Mouse (Mus musculus) T-helper 2 cell (primary cell): ENCODE measurements around the gene Rrp36.

ENCODE experiments used
- in situ Hi-C: fragments of 300-600 bp; cut with MboI, MseI; formaldehyde crosslinking; loops from one replicate; pipeline ENCODE4 v1.15.1; 2025; ENCODE audit warnings: high pct_unique_total_duplicates

Gene Rrp36

DNA sequence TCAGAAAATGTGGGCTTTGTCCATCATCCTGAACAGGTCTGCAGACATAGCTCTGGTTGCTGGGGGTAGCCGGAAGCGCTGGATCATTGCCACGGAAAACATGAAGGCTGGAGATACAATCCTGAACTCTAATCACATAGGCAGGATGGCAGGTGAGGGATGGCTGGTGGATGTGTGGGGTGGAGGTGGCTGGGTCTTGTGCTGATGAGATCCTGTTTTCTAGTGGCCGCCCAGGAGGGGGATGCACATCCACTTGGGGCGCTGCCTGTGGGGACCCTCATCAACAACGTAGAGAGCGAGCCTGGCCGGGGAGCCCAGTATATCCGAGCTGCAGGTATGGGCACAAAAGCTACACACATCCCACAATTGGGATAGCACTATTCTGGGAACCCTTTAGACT, 25.7 kb downstream of the Rrp36 start:
- in situ Hi-C loops: loop anchor here (10.0 kb wide), 1 partner anchor 66 kb away; the partner anchor contains the start of gene Pex6

GRCm38 (mm10) chr17:46647279-46647678, 26.9 kb downstream of the Rrp36 start:
- in situ Hi-C loops: loop anchor here (10.0 kb wide), 1 partner anchor 68 kb away; the partner anchor contains the start of gene Pex6

- in situ Hi-C loops: loop anchor here (10.0 kb wide), 1 partner anchor 69 kb away; the partner anchor contains the start of gene Pex6
Observed at GRCm38 (mm10) chr17:46646322-46646662, 27.9 kb downstream of the Rrp36 start.

- in situ Hi-C loops: loop anchor here (10.0 kb wide), 1 partner anchor 69 kb away; the partner anchor contains the start of gene Pex6
Observed at GRCm38 (mm10) chr17:46645561-46646321, 28.4 kb downstream of the Rrp36 start, which contains the start of the genes Klc4 and Mrpl2. TSS of gene Klc4 (minus strand) at chr17:46646022. TSS of gene Mrpl2 (plus strand) at chr17:46646229.

GRCm38 (mm10) chr17:46644916-46645475, 29.2 kb downstream of the Rrp36 start:
- in situ Hi-C loops: loop anchor here (10.0 kb wide), 1 partner anchor 70 kb away; the partner anchor contains the start of gene Pex6

DNA sequence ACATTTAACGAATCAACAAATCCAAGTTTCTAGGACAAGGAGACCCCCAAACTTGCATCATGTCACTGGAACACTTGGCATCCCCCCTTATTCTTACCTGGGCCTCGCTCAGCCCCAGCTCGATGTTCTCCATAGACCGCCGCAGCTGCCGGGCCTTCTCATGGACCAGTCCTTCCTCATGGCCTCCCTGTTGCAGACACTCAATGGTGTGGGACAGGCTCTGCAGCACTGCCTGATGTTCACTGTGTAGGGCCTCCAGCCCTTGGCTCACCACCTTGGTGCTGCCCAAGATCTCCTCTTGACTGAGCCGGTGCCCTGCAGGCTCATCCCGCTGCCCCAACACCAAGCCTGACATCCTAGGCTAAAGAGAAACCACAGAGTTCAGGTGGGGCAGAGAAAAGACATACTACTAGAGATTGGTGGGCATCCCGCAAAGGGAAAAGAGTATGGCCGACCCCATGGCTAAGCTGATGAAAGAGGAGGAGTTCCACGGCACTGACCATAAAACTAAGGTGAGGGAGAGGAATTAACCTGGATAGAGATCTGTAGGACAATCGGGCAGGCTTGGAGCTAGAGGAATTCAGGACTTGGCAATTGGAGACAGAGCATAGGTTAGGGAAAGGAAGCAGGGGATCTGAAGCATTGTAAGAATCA, 29.9 kb downstream of the Rrp36 start:
- in situ Hi-C loops: loop anchor here (10.0 kb wide), 1 partner anchor 71 kb away; the partner anchor contains the start of gene Pex6

GRCm38 (mm10) chr17:46642060-46642459, 32.1 kb downstream of the Rrp36 start:
- in situ Hi-C loops: loop anchor here (10.0 kb wide), 1 partner anchor 73 kb away; the partner anchor contains the start of gene Pex6

DNA sequence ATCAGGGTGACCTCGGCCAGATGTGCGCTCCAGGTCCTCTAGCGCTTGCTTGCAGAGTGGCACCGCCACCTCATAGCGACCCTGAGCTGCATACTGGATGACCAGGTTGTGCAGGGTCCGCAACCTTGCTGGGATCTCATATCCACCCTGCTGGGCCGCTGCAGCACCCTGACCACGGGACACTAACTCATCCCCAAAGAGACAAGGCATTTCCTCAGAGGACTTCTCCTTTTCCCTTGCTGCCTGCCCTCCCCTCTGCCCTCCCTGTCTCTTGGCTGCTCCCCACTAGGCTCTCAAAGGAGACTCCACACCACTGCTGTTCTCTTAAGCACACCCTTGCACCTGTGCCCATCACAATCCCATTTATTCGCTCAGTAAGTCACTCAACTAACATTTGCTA, 34.2 kb downstream of the Rrp36 start:
- in situ Hi-C loops: loop anchor here (10.0 kb wide), 1 partner anchor 75 kb away; the partner anchor contains the start of gene Pex6

DNA sequence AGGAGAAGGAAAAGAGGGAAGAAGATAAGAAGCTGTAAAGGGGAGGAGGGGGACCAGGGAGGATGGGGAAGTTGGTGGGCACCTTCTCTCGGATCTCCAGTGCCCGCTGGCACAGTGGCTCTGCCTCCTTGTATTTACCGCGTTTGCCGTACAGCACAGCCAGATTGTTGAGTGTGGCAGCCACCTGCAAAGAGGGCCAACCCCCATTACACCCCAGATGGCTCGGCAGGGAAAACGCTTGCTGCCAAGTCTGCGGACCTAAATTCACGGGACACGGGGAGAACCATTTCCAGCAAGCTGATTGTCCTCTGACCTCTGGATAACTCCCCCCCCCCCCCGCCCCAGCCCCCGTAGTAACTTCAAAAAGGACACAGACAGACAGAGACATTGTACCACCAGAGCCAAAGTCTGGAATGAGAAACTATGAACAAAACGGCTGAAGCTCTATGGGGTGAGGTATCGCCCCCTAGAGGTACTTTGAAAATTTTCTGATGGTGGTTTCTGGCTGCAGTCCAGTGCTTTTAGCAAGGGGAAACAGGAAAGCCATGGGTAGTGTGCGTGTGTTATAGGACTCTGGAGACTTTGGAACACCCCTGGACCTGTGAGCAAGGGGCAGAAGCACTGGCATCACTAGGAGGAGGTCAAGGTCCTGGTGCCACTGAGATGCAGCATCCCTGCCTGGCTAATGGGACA, 37.2 kb downstream of the Rrp36 start:
- in situ Hi-C loops: no loop called here

GRCm38 (mm10) chr17:46629685-46630441, 44.3 kb downstream of the Rrp36 start:
- in situ Hi-C loops: loop anchor here (5.0 kb wide), 1 partner anchor 88 kb away; no protein-coding TSS in a partner anchor

GRCm38 (mm10) chr17:46628791-46629684, 45.1 kb downstream of the Rrp36 start, which contains the start of gene Ptk7:
TSS of gene Ptk7 (minus strand) at chr17:46629504.
- in situ Hi-C loops: loop anchor here (5.0 kb wide), 1 partner anchor 87 kb away; no protein-coding TSS in a partner anchor

GRCm38 (mm10) chr17:46628471-46628790, 45.7 kb downstream of the Rrp36 start:
- in situ Hi-C loops: loop anchor here (5.0 kb wide), 1 partner anchor 86 kb away; no protein-coding TSS in a partner anchor

GRCm38 (mm10) chr17:46627409-46627808, 46.7 kb downstream of the Rrp36 start:
- in situ Hi-C loops: loop anchor here (5.0 kb wide), 1 partner anchor 85 kb away; no protein-coding TSS in a partner anchor

- in situ Hi-C loops: no loop called here
Observed at GRCm38 (mm10) chr17:46624598-46624997, 49.6 kb downstream of the Rrp36 start.

DNA sequence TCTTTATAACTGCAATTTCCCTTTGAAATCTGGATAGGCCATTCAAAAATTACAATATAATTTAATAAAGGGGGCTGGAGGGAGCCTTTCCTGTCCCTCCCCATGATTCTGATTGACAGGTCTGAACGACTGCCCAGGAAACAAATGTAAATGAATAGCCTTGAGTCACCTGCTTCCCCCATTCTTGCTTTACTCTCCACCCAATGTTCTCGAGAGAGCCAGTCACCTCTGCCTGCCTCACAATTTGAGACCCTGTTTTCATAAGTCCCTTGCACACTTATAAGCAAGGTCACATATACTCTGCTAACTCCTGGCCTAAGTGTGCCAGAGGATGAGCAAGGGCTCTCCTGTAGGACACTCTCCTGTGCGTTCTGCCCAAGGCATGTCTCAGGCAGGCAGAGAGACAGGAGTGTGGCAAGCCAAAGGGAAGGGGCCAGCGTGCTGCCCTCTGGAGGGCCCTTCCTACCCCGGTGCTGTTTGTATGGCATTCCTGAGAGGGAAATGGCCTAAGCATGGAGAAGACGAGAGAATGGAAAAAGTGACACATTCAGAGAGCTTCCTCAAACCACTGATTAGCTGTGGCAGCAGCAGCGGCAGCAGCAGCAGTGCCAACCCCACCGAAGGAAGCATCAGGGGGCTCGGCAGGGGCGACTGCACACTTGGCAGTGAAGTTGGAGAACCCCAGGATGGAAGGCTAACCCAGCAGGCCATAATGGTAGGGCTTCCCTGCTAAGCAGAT, 50.2 kb downstream of the Rrp36 start:
- in situ Hi-C loops: no loop called here

DNA sequence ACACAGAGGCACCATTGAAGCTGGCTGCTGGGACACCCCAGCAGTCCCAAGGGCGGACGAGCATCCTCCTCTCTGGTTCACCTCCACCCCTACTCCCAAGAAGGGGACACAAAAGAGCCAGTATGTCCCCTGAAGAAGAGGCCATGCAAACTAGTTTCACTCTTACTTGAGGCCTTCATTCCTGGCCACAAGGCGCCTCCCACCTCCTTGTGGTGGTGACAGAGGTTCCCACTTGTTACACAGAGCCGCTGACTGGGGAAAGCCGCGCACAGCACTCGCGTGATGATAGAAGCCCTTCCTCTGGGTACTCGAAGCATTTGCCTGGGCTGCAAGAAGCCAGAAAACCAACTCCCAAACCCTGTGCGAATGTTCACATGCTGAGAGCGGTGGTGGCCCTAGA, 51.9 kb downstream of the Rrp36 start:
- in situ Hi-C loops: no loop called here

DNA sequence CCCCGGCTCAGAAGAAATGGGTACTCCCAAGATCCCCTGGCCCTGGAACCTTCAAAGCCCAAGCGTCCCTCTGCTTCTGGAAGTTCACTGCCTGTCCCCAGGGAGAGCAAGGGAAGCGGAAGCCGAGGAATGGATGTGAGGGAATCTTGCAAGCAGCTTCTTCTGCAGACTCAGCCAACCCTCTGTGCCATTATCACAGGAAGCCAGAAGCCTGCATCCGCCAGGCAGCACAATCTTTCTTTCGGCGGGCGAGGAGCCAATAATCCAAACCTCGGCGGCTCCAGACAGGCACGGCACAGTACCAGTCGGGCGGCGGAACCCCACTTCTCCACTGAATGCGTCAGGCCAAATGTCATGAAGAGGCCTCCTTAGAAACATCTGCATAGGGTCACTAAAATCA, 52.8 kb downstream of the Rrp36 start:
- in situ Hi-C loops: no loop called here

GRCm38 (mm10) chr17:46619683-46620357, 54.3 kb downstream of the Rrp36 start:
- in situ Hi-C loops: loop anchor here (10.0 kb wide), 1 partner anchor 1395 kb away; no protein-coding TSS in a partner anchor
